Mouse (Mus musculus) heart, postnatal 0 days (tissue): Measurements from ENCODE around the gene Pola1. TPM values are rescaled to one million over a fixed set of nuclear protein-coding genes. Genes with fewer than 3 reads are reported as not detected.

ENCODE experiments used
- ATAC-seq: fragments of 200-750 bp; cut with Nextera tagmentation; 2 replicates; pipeline ENCODE4 v1.8.0; 2017; ENCODE audit warnings: low read depth, moderate number of reproducible peaks, moderate library complexity; ENCODE audit not compliant: insufficient read depth
- DNase-seq: peaks from one replicate; pipeline ENCODE4 v3.0.0-alpha.2; 2016; ENCODE audit warnings: low spot score
- H3K27ac ChIP-seq: fragments of 300-500 bp; sonication (generic); 2 replicates; pipeline ENCODE4 v1.5.1; 2014; ENCODE audit warnings: low read depth, mild to moderate bottlenecking
- H3K27me3 ChIP-seq: fragments of 300-500 bp; sonication (generic); 2 replicates; pipeline ENCODE4 v1.6.1; 2014; ENCODE audit warnings: low read length, mixed read lengths; ENCODE audit not compliant: control insufficient read depth, insufficient read depth
- H3K36me3 ChIP-seq: fragments of 300-500 bp; sonication (generic); replicated peaks from 2 replicates; pipeline ENCODE4 v1.6.1; 2014; ENCODE audit warnings: low read length, mixed read lengths; ENCODE audit not compliant: control insufficient read depth, insufficient read depth
- H3K4me1 ChIP-seq: fragments of 300-500 bp; sonication (generic); 2 replicates; pipeline ENCODE4 v1.6.1; 2014; ENCODE audit warnings: antibody characterized with exemption; ENCODE audit not compliant: control insufficient read depth, insufficient read depth
- H3K4me2 ChIP-seq: fragments of 300-500 bp; sonication (generic); 2 replicates; pipeline ENCODE4 v1.6.1; 2014; ENCODE audit warnings: low read depth, mild to moderate bottlenecking, low read length, moderate library complexity
- H3K4me3 ChIP-seq: fragments of 300-500 bp; sonication (generic); 2 replicates; pipeline ENCODE4 v1.5.1; 2014; ENCODE audit warnings: low read depth, low read length
- H3K9ac ChIP-seq: fragments of 300-500 bp; sonication (generic); replicated peaks from 2 replicates; pipeline ENCODE4 v1.6.1; 2014; ENCODE audit warnings: low read depth, low read length, mixed read lengths
- H3K9me3 ChIP-seq: fragments of 300-500 bp; sonication (generic); replicated peaks from 2 replicates; pipeline ENCODE4 v1.6.1; 2016; ENCODE audit warnings: low read length; ENCODE audit not compliant: control insufficient read depth
- CTCF ChIP-seq: IDR thresholded peaks from 2 replicates; pipeline ENCODE4 v1.5.1; 2016; ENCODE audit warnings: antibody characterized with exemption, control low read depth, low read depth
- EP300 ChIP-seq: IDR thresholded peaks from 2 replicates; pipeline ENCODE4 v1.6.1; 2016; ENCODE audit warnings: antibody characterized with exemption, low read depth
- WGBS: fragments of 180-500 bp; shearing (Covaris S2); extraction: QIAGEN DNeasy Blood & Tissue Kit; methylation state at CpG from one replicate; pipeline ENCODE4 v1.1.7; 2014; 5-methylcytosine and 5-hydroxymethylcytosine counted together
- polyA plus RNA-seq: library from polyadenylated mRNA; unstranded; fragments of >200 nt; fragmentation: Nextera tagmentation; extraction: Ambion mirVana; gene quantifications from 2 replicates; pipeline ENCODE4 v1.2.1, GENCODE M21; 2015
- total RNA-seq: library from RNA; depleted of rRNA; stranded (reverse); fragments of >200 nt; gene quantifications from 2 replicates; pipeline ENCODE4 v1.2.3, GENCODE M21; 2014; ENCODE audit warnings: low replicate concordance

Gene Pola1
- total and polyA plus RNA-seq, 2 experiments from 2014 or later, result 2.5 to 4.7 TPM

DNA sequence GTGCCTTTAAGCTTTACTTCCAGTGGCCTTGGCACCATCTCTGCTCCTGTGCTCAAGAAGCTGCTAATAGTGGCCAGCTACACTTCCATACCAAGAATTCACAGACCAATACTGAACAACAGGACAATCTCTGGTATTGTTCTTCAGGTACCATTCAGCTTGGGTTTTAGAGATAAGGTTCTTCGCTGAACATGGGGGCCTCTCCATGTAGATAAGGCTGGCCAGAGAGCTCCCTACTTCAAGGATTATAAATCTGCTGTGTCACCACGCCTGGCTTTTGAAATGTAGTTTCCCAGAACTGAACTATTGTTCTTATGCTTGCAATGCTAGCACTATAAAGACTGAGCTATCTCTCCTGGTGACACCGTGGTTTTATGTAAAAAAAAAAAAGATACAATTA is 234.9 kb downstream of the Pola1 start:
- no peak for DNase-seq
- H3K36me3 ChIP-seq, result no peaks in the 10 kb centered on the region
- no peak overlapping the region for H3K27ac ChIP-seq
- H3K9ac ChIP-seq, result no peak overlapping the region
- no peak overlapping the region for H3K4me2 ChIP-seq
- H3K27me3 ChIP-seq, result no peaks in the 10 kb centered on the region
- WGBS, result 31% methylated on average over 3 of the region's 3 CpGs
- H3K4me1 ChIP-seq, result no peaks in the 10 kb centered on the region
- no peak overlapping the region for H3K4me3 ChIP-seq
- TF ChIP-seq EP300, result no peak
- no peak for TF ChIP-seq CTCF
- no peak for ATAC-seq
- H3K9me3 ChIP-seq, result no peaks in the 10 kb centered on the region

DNA sequence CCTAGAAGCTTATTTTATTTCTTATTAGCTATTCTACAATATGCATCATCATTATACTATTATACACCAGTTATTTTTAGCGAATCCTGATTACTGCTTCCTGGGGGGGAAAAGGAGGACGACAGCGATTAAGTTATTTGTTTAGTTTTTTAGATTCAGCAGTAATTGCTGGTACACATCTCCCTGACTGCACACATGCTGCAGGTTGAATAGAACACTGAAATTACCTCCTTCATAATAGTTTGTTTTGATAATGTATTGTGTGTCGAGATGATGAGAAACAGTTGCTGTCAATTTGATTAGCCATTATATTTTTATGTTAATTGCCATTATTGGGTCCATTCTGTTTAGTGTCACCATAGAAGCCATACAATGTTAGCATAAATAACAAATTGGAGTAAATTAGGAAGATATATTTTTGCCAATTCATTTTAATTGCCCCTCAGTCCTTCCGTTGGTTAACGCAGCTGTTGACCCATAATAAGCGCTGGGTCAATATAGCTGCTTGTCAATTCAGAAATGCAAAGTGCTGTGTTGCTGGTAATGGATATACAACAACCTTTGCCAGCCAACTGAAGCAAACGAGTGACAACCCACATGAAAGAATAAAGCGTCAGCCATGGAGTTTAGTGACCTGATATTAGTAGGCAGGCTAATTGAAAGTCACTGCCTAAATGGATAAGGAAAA is 254.5 kb downstream of the Pola1 start:
- ATAC-seq (no peak), DNase-seq (no peak)
- no peaks in the 10 kb centered on the region for H3K36me3 ChIP-seq
- H3K4me2 ChIP-seq, result no peak overlapping the region
- no peak overlapping the region for H3K4me3 ChIP-seq
- H3K4me1 ChIP-seq, result no peaks in the 10 kb centered on the region
- H3K27me3 ChIP-seq, result no peaks in the 10 kb centered on the region
- 84% methylated on average over 9 of the region's 9 CpGs for WGBS
- H3K27ac ChIP-seq, result no peak overlapping the region
- no peak for TF ChIP-seq CTCF
- no peak for TF ChIP-seq EP300
- H3K9me3 ChIP-seq, result no peaks in the 10 kb centered on the region
- H3K9ac ChIP-seq, result no peak overlapping the region

DNA sequence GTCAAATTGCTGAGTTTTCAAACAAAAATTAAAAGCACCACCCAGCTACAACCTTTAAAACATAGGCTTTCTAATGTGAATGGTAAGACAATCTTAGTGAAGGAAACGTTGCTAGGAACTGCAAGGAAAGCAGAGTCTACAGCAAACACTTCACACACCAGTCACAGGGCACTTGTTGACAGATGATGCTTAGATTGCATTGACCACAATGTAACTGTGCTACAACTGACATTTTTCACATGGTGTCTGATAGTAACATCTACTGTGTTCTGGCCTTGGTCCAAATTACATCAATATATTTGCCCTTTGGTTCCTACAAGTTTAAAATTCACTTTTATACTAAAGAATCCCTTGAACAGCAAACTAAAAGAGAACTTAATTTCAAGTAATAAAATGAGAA is 258.5 kb downstream of the Pola1 start:
- Histone ChIP-seq H3K27me3 (no peaks in the 10 kb centered on the region), H3K9me3 (no peaks in the 10 kb centered on the region), H3K36me3 (no peaks in the 10 kb centered on the region), H3K4me1 (no peaks in the 10 kb centered on the region), H3K9ac (no peak overlapping the region), H3K4me3 (no peak overlapping the region), H3K4me2 (no peak overlapping the region), H3K27ac (no peak overlapping the region)
- ATAC-seq (no peak), DNase-seq (no peak)
- 30% methylated on average over 1 of the region's 1 CpGs for WGBS
- no peak for TF ChIP-seq EP300

DNA sequence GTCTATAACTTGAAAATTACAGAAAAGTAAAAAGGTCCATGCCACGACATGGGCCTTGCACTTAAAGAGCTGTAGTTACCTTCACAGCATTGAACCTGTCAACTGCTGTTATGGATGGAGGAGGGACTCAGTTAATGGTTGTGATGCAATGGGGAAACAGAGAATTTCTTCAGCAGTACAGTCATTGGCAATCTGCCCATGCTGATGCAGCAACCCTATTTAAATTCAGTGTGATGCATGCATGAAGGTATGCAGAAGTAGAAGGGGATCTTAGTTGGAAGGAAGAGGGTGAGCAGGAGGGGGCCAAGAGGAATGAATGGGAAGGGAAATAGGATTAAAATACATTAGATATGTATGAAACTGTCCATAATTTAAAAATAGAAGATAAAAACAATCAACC is 262.2 kb downstream of the Pola1 start:
- Histone ChIP-seq H3K27ac (no peak overlapping the region), H3K4me1 (no peaks in the 10 kb centered on the region), H3K4me3 (no peak overlapping the region), H3K36me3 (no peaks in the 10 kb centered on the region), H3K9me3 (no peaks in the 10 kb centered on the region; the same call in 1 of the 2 replicates), H3K9ac (no peak overlapping the region), H3K27me3 (no peaks in the 10 kb centered on the region), H3K4me2 (no peak overlapping the region)
- DNase-seq (no peak), ATAC-seq (no peak)
- no peak for TF ChIP-seq EP300
- no peak for TF ChIP-seq CTCF
- WGBS, result 64% methylated on average over 1 of the region's 1 CpGs

DNA sequence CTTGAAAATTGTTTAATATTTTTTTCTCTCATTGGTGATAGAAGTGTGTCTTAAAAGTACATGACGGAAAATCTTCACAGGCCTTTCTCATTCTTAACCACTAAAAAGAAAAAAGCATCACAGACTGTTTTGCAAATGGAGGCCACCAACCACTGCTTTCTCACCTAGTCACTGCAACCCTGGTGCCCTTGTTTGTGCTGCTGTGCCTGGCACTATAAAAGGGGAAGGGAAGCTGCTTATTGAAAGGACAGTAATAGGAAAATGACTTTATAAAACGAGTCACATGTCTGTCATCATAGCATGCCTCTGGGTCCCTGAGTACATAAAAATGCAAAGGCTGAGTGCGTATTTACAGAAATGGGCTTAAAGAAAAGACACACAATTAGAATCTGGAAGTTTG is 263.7 kb downstream of the Pola1 start:
- no peaks in the 10 kb centered on the region for H3K4me1 ChIP-seq
- H3K36me3 ChIP-seq, result no peaks in the 10 kb centered on the region
- no peaks in the 10 kb centered on the region; the same call in 1 of the 2 replicates for H3K9me3 ChIP-seq
- 75% methylated on average over 3 of the region's 3 CpGs for WGBS
- no peak for DNase-seq
- TF ChIP-seq CTCF (no peak), EP300 (no peak)
- no peak overlapping the region for H3K4me3 ChIP-seq
- H3K27me3 ChIP-seq, result no peaks in the 10 kb centered on the region
- no peak overlapping the region for H3K9ac ChIP-seq
- no peak overlapping the region for H3K27ac ChIP-seq
- no peak for ATAC-seq
- no peak overlapping the region for H3K4me2 ChIP-seq

DNA sequence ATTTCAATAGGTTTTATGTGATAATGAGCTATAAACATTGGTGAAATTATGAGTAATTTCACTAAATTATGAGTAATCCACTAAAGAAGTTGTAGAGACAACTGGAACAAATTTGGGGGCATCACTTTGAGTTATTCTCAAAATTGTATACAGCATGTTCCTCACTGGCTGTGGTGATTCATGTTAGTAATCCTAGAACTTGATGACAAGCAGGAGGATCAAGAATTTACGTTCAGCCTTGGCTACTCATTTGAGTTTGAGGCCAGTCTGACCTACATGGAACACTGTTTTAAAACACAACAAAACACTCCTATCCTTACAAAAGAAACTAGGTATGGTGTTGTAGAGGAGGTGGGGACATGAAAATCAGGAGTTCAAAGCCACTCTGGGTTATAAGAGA is 310.6 kb downstream of the Pola1 start:
- 50% methylated on average over 1 of the region's 1 CpGs for WGBS
- TF ChIP-seq CTCF, result no peak
- TF ChIP-seq EP300, result no peak
- no peak for ATAC-seq

More for the DNA sequence above, 310.6 kb downstream of the Pola1 start:
- H3K9ac ChIP-seq, result no peak overlapping the region
- no peaks in the 10 kb centered on the region for H3K9me3 ChIP-seq
- no peak overlapping the region for H3K4me3 ChIP-seq
- no peaks in the 10 kb centered on the region for H3K4me1 ChIP-seq
- H3K27ac ChIP-seq, result no peak overlapping the region
- H3K27me3 ChIP-seq, result no peaks in the 10 kb centered on the region
- DNase-seq, result no peak
- H3K36me3 ChIP-seq, result no peaks in the 10 kb centered on the region
- H3K4me2 ChIP-seq, result no peak overlapping the region
